Mouse (Mus musculus) CH12.LX (cell line): ENCODE measurements around the gene Gm20388.

ENCODE experiments used
- CHD2 ChIP-seq: IDR thresholded peaks from 2 replicates; pipeline ENCODE4 v1.6.1; 2011; ENCODE audit warnings: low read length, improper control_type of control experiment
- CTCF ChIP-seq, 2 experiments: IDR thresholded peaks in 1 of 2; conservative IDR thresholded peaks in 1 of 2; 2 replicates each; pipeline ENCODE4 v1.5.1; 2011 to 2012; ENCODE audit warnings: low read depth in 2 of 2, low read length in 2 of 2, improper control_type of control experiment in 1 of 2, inconsistent platforms in 1 of 2, mild to moderate bottlenecking in 1 of 2, moderate library complexity in 1 of 2
- EP300 ChIP-seq: IDR thresholded peaks from 2 replicates; pipeline ENCODE4 v1.6.1; 2011; ENCODE audit warnings: low read length, improper control_type of control experiment
- ETS1 ChIP-seq: conservative IDR thresholded peaks from 2 replicates; pipeline ENCODE4 v1.6.1; 2012; ENCODE audit warnings: low read depth, mild to moderate bottlenecking, inconsistent platforms, low read length, improper control_type of control experiment, moderate library complexity
- IRF4 ChIP-seq: IDR thresholded peaks from 2 replicates; pipeline ENCODE4 v1.6.1; 2014; ENCODE audit warnings: low read depth, mild to moderate bottlenecking, inconsistent platforms, low read length, improper control_type of control experiment
- JUND ChIP-seq: conservative IDR thresholded peaks from 2 replicates; pipeline ENCODE4 v1.6.1; 2011; ENCODE audit warnings: low read depth, low read length, improper control_type of control experiment
- MYC ChIP-seq: IDR thresholded peaks from 2 replicates; pipeline ENCODE4 v1.6.1; 2011; ENCODE audit warnings: low read depth, mild to moderate bottlenecking, improper control_type of control experiment, low read length
- POLR2A ChIP-seq: IDR thresholded peaks from 2 replicates; pipeline ENCODE4 v1.6.1; 2011; ENCODE audit warnings: low read depth, mild to moderate bottlenecking, improper control_type of control experiment, low read length
- POLR2AphosphoS2 ChIP-seq: IDR thresholded peaks from 2 replicates; pipeline ENCODE4 v1.6.1; 2011; ENCODE audit warnings: low read depth, low read length, improper control_type of control experiment
- SMC3 ChIP-seq: IDR thresholded peaks from 2 replicates; pipeline ENCODE4 v1.6.1; 2011; ENCODE audit warnings: low read depth, low read length, improper control_type of control experiment
- UBTF ChIP-seq: IDR thresholded peaks from 2 replicates; pipeline ENCODE4 v1.6.1; 2012; ENCODE audit warnings: low read depth, mild to moderate bottlenecking, inconsistent platforms, low read length, improper control_type of control experiment, moderate library complexity
- ZNF384 ChIP-seq: IDR thresholded peaks from 2 replicates; pipeline ENCODE4 v1.6.1; 2012; ENCODE audit warnings: low read depth, low read length, improper control_type of control experiment, inconsistent platforms

DNA sequence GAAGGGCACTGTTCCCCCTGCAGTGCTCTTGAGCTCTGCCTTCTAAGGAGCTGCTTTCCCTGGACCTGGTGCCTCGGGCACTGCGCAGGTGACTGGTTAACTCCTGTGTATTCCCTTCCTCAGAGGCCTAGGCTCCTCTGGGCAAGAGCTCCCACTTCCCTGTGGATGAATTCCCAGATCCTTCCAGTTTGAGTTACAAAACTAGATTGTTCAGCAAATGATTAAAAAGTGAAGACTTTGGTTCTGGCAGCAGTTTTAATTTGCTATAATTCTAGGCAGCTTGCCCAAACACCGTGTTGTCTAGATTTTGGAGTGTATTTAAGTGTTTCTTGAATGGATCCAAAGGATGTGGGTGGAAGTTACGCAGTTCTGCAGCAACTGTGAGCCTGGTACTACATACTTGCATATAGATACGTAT, 4341.9 kb downstream of the Gm20388 start:
- TF ChIP-seq CTCF (conservative IDR thresholded peaks at IDR 0.05 in 1 of 2, IDR thresholded peaks at IDR 0.05 in 1 of 2; ENCODE audit: low read depth in 2 of 2, low read length in 2 of 2) (no peak), POLR2AphosphoS2 (no peak), POLR2A (no peak), SMC3 (no peak), ZNF384 (no peak), EP300 (no peak), UBTF (no peak), MYC (no peak), JUND (no peak), IRF4 (no peak), ETS1 (no peak), CHD2 (no peak)
